Mouse (Mus musculus) CD8-positive naive resting alpha-beta T cell, adult 2 months (primary cell): ENCODE data around the gene Npc2.

Source experiments
- DNase-seq, 2 experiments: peaks; one replicate each; pipeline ENCODE4 v3.0.0; 2022; ENCODE audit warnings: low read depth in 2 of 2, low spot score in 2 of 2

Npc2 gene

GRCm38 (mm10) chr12:84728421-84728820 is 44.5 kb downstream of the Npc2 start:
- DNase-seq: no peak

GRCm38 (mm10) chr12:84727434-84727833 is 45.5 kb downstream of the Npc2 start:
- DNase-seq: no peak

- no peak for DNase-seq
These were observed 46.0 kb downstream of the Npc2 start for GRCm38 (mm10) chr12:84726986-84727385.

GRCm38 (mm10) chr12:84726391-84726790 is 46.6 kb downstream of the Npc2 start:
- no peak for DNase-seq

- no peak for DNase-seq
These were observed 54.3 kb downstream of the Npc2 start for GRCm38 (mm10) chr12:84718462-84719244.

GRCm38 (mm10) chr12:84714578-84714977 is 58.4 kb downstream of the Npc2 start:
- DNase-seq: no peak

GRCm38 (mm10) chr12:84709842-84710439 is 63.0 kb downstream of the Npc2 start:
- DNase-seq: no peak

GRCm38 (mm10) chr12:84707804-84708203 is 65.1 kb downstream of the Npc2 start:
- DNase-seq: no peak

- DNase-seq: no peak
These were observed 66.1 kb downstream of the Npc2 start for GRCm38 (mm10) chr12:84706886-84707285.
